Mouse (Mus musculus) midbrain, embryonic 12.5 days (tissue): Measurements from ENCODE around the gene Il23a. TPM values are rescaled to one million over a fixed set of nuclear protein-coding genes. Genes with fewer than 3 reads are reported as not detected.
"Not testable (repeated sequence)": the region's sequence is repeated elsewhere in the genome, so short reads cannot be mapped to it uniquely, and the experiment has no call there.

Source experiments
- ATAC-seq: fragments of 200-750 bp; cut with Nextera tagmentation; 2 replicates; pipeline ENCODE4 v1.8.0; 2017; ENCODE audit warnings: low read depth, moderate TSS enrichment, moderate library complexity; ENCODE audit not compliant: low FRiP score
- H3K27ac ChIP-seq: fragments of 300-500 bp; sonication (generic); replicated peaks from 2 replicates; pipeline ENCODE4 v1.5.1; 2016; ENCODE audit warnings: mild to moderate bottlenecking
- H3K27me3 ChIP-seq: fragments of 300-500 bp; sonication (generic); 2 replicates; pipeline ENCODE4 v1.6.1; 2016; ENCODE audit warnings: mild to moderate bottlenecking
- H3K36me3 ChIP-seq: fragments of 300-500 bp; sonication (generic); 2 replicates; pipeline ENCODE4 v1.6.1; 2016
- H3K4me1 ChIP-seq: fragments of 300-500 bp; sonication (generic); 2 replicates; pipeline ENCODE4 v1.6.1; 2016
- H3K4me2 ChIP-seq: fragments of 300-500 bp; sonication (generic); replicated peaks from 2 replicates; pipeline ENCODE4 v1.6.1; 2016; ENCODE audit warnings: mild to moderate bottlenecking, moderate library complexity
- H3K4me3 ChIP-seq: fragments of 300-500 bp; sonication (generic); 2 replicates; pipeline ENCODE4 v1.5.1; 2016; ENCODE audit warnings: mild to moderate bottlenecking
- H3K9ac ChIP-seq: fragments of 300-500 bp; sonication (generic); replicated peaks from 2 replicates; pipeline ENCODE4 v1.6.1; 2016; ENCODE audit warnings: mild to moderate bottlenecking, moderate library complexity
- H3K9me3 ChIP-seq: fragments of 300-500 bp; sonication (generic); 2 replicates; pipeline ENCODE4 v1.6.1; 2016; ENCODE audit warnings: mild to moderate bottlenecking
- WGBS: fragments of 180-500 bp; shearing (Covaris S2); methylation state at CpG from one replicate; pipeline ENCODE4 v1.1.7; 2016; 5-methylcytosine and 5-hydroxymethylcytosine counted together
- polyA plus RNA-seq: library from polyadenylated mRNA; unstranded; fragments of >200 nt; fragmentation: Nextera tagmentation; extraction: Ambion mirVana; gene quantifications from 2 replicates; pipeline ENCODE4 v1.2.1, GENCODE M21; 2016

The Il23a gene
- polyA plus RNA-seq, 1 experiment from 2014 or later = not detected

DNA sequence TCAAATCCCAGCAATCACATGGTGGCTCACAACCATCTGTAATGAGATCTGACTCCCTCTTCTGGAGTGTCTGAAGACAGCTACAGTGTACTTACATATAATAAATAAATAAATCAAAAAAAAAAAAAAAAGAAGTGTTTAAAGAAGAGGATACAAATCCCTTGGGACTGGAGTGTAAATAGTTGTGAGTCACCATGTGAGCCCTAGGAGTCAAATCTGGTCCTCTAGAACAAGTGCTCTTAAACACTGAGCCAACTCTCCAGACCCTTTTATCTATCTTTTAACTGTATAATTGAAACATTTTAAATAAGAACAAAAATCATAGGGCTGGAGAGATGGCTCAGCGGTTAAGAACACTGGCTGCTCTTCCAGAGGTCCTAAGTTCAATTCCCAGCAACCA lies 23.2 kb downstream of the Il23a start:
- not testable (repeated sequence) for H3K9me3 ChIP-seq, H3K9ac ChIP-seq, ATAC-seq, H3K27me3 ChIP-seq, H3K4me2 ChIP-seq, H3K27ac ChIP-seq, H3K4me3 ChIP-seq, H3K4me1 ChIP-seq
- peaks cover 23% of the 10 kb centered on the region for H3K36me3 ChIP-seq
- WGBS = 100% methylated on average over 1 of the region's 1 CpGs

DNA sequence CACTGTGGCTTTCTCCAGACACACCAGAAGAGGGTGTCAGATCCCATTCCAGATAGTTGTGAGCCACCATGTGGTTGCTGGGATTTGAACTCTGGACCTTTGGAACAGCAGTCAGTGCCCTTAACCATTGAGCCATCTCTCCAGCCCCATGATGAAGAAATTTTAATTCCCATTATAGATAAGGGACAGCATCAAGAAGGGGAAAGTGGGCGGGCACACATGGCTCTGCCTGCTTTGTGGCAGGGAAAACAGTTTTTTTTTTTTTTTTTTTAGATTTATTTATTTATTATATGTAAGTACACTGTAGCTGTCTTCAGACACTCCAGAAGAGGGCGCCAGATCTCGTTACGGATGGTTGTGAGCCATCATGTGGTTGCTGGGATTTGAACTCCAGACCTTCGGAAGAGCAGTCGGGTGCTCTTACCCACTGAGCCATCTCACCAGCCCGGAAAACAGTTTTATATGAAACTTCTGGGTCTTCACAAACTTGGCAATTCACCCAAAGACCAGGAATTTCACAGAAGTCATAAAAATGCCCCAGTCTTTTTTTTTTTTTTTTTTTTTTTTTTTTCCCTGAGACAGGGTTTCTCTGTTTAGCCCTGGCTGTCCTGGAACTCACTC lies 25.6 kb downstream of the Il23a start:
- not testable (repeated sequence) for H3K9me3 ChIP-seq, H3K4me2 ChIP-seq, H3K27me3 ChIP-seq, H3K27ac ChIP-seq, H3K9ac ChIP-seq, H3K4me3 ChIP-seq, H3K36me3 ChIP-seq, H3K4me1 ChIP-seq, ATAC-seq
- WGBS = 92% methylated on average over 6 of the region's 7 CpGs

DNA sequence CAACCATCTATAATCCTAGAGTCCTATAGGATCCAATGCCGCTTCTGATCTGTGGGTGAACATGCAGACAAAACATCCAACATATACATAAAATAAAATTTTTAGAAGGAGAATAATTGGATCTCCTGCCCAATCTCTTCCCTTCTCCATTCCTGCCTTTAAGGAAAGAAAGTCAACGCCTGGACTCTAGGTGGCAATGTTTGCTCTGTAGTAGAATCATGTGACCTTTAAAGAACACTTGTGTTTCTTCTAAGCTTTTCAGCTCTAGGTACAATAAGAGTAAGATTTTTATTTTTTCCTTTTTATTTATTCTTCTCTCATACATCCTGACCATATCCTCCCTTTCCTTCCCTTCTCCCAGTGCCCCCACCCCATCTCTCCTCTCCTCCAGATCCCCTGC lies 26.7 kb downstream of the Il23a start:
- Histone ChIP-seq H3K4me3 (no peak overlapping the region), H3K9ac (no peak overlapping the region), H3K9me3 (no peaks in the 10 kb centered on the region), H3K4me2 (no peak overlapping the region), H3K4me1 (peaks cover 3% of the 10 kb centered on the region; the same call in 1 of the 2 replicates), H3K27ac (no peak overlapping the region), H3K27me3 (no peaks in the 10 kb centered on the region; the same call in 1 of the 2 replicates), H3K36me3 (0 out of 2 replicates have a peak, but pooled peaks cover 6% of the 10 kb centered on the region)
- 72% methylated on average over 2 of the region's 2 CpGs for WGBS
- no peak for ATAC-seq

- ATAC-seq = no peak
Observed at GRCm38 (mm10) chr10:128270866-128271265, 27.7 kb downstream of the Il23a start.

GRCm38 (mm10) chr10:128270287-128270841 lies 28.2 kb downstream of the Il23a start, which contains the start of gene Stat2:
Gene Stat2, plus strand, starts transcription at chr10:128270559.
- H3K9ac ChIP-seq = peak within 1 kb of the TSS; percentile 72
- H3K27ac ChIP-seq = peak within 1 kb of the TSS; percentile 76
- H3K4me1 ChIP-seq = peaks cover 3% of the 10 kb centered on the region; the same call in 1 of the 2 replicates
- peak within 1 kb of the TSS; percentile 71 for H3K4me3 ChIP-seq
- 1% methylated on average over 43 of the region's 43 CpGs for WGBS
- peak within 1 kb of the TSS; percentile 59 for H3K4me2 ChIP-seq
- H3K27me3 ChIP-seq = no peaks in the 10 kb centered on the region; the same call in 1 of the 2 replicates
- ATAC-seq = peak; percentile 99
- no peaks in the 10 kb centered on the region for H3K36me3 ChIP-seq
- H3K9me3 ChIP-seq = no peaks in the 10 kb centered on the region

More at GRCm38 (mm10) chr10:128270866-128271265, 27.7 kb downstream of the Il23a start:
- peak overlapping the region; percentile 59 for H3K4me2 ChIP-seq
- no peaks in the 10 kb centered on the region; the same call in 1 of the 2 replicates for H3K27me3 ChIP-seq
- H3K4me1 ChIP-seq = peaks cover 3% of the 10 kb centered on the region; the same call in 1 of the 2 replicates
- no peaks in the 10 kb centered on the region for H3K36me3 ChIP-seq
- H3K4me3 ChIP-seq = peak overlapping the region; percentile 71
- WGBS = 45% methylated on average over 7 of the region's 7 CpGs
- peak overlapping the region; percentile 72 for H3K9ac ChIP-seq
- peak overlapping the region; percentile 76 for H3K27ac ChIP-seq
- no peaks in the 10 kb centered on the region for H3K9me3 ChIP-seq

DNA sequence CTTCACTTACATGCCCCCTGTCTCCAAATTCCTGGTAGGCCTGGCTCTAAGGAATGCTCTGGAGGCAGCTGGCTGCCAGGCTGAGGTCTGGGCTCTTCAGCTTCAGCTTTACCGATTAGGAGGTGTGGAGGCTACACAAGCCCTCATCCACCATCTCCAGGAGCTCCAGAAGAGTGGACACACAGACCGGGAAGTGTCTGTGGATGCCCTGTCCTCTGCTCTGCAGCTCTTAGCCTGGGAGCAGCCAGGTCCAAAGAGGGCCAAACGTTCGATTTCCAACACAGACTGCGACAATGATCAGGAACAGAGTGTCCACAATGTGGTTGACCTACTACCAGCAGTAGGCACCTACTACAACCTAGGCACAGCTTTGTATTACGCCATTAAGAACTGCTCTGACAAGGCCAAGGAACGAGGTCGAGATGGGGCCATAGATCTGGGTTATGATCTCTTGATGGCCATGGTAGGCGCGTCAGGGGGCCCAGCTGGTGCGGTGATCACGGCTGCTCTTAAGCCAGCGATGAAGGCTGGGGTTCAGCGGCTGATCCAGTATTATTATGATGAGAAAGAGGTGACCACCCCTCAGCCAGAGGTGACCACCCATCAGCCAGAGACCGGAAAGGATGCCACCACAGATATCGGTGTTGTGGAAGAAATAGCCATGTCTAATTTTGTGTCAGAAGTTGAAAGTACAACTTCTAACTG lies 29.2 kb downstream of the Il23a start:
- H3K4me2 ChIP-seq = no peak overlapping the region
- H3K4me1 ChIP-seq = peaks cover 3% of the 10 kb centered on the region; the same call in 1 of the 2 replicates
- no peak for ATAC-seq
- H3K27me3 ChIP-seq = no peaks in the 10 kb centered on the region; the same call in 1 of the 2 replicates
- no peaks in the 10 kb centered on the region for H3K36me3 ChIP-seq
- WGBS = 88% methylated on average over 16 of the region's 16 CpGs
- H3K9me3 ChIP-seq = no peaks in the 10 kb centered on the region
- no peak overlapping the region for H3K27ac ChIP-seq
- H3K9ac ChIP-seq = no peak overlapping the region
- no peak overlapping the region for H3K4me3 ChIP-seq

GRCm38 (mm10) chr10:128268371-128268770 lies 30.2 kb downstream of the Il23a start, which contains the start of gene Apof:
Gene Apof, plus strand, starts transcription at chr10:128268671.
- no peak within 1 kb of the TSS for H3K27ac ChIP-seq

DNA sequence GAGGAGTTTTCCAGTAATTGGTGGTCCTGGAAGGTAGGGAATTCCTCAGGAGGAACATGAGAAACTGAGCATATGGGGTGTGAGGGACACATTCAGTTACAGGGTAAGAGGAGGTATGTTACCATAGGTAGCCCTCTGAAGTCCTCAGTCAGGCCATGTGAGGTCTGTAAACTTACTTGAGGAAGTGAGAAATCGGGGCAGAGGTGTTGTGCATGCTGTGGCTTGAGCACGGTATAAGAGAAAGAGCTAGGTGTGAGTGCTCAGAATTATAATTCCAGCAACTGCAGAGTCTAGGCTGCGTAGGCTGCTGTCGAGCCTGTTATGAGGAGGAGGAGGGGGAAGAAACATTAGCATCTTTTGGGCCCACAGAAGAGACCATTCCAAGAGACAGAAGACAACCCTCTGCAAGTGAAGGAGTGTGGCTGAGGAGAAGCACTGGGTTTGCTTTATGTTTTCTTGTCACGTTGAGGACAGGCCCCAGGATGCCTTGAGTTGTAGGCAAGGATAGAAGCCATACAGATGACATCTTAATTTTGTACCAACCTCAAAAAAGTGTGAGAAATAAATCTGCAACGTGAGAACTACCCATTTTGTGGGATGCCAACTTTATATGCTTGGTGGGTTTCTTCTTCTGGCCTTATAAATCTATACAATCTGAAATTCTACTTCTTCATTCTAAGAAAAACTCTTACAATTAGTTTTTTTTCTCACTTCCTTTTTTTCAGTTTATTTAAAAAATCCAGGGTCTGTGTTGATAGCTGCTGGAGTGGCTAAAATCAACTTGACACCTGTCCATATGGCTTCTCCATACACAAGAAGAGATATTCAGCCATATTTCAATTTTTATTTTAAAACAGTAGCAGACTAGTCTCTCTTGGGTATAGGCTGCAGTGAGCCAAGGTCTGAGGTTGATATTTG lies 34.9 kb downstream of the Il23a start:
- Histone ChIP-seq H3K9me3 (no peaks in the 10 kb centered on the region), H3K9ac (no peak overlapping the region), H3K36me3 (no peaks in the 10 kb centered on the region), H3K4me1 (no peaks in the 10 kb centered on the region), H3K27me3 (no peaks in the 10 kb centered on the region), H3K4me2 (no peak overlapping the region), H3K4me3 (no peak overlapping the region), H3K27ac (no peak overlapping the region)
- ATAC-seq = no peak
- WGBS = 80% methylated on average over 6 of the region's 6 CpGs

More at GRCm38 (mm10) chr10:128268371-128268770, 30.2 kb downstream of the Il23a start, which contains the start of gene Apof:
- Histone ChIP-seq H3K9ac (no peak within 1 kb of the TSS), H3K4me2 (no peak within 1 kb of the TSS), H3K36me3 (no peaks in the 10 kb centered on the region), H3K27me3 (no peaks in the 10 kb centered on the region; the same call in 1 of the 2 replicates), H3K4me1 (peaks cover 3% of the 10 kb centered on the region; the same call in 1 of the 2 replicates), H3K4me3 (no peak within 1 kb of the TSS), H3K9me3 (no peaks in the 10 kb centered on the region)
- 79% methylated on average over 6 of the region's 6 CpGs for WGBS
- no peak for ATAC-seq

GRCm38 (mm10) chr10:128262300-128262699 lies 36.3 kb downstream of the Il23a start:
- Histone ChIP-seq H3K9me3 (no peaks in the 10 kb centered on the region), H3K4me1 (no peaks in the 10 kb centered on the region), H3K4me2 (no peak overlapping the region), H3K9ac (no peak overlapping the region), H3K36me3 (no peaks in the 10 kb centered on the region), H3K27ac (no peak overlapping the region), H3K4me3 (no peak overlapping the region), H3K27me3 (no peaks in the 10 kb centered on the region)
- ATAC-seq = no peak
- WGBS = 77% methylated on average over 22 of the region's 22 CpGs

DNA sequence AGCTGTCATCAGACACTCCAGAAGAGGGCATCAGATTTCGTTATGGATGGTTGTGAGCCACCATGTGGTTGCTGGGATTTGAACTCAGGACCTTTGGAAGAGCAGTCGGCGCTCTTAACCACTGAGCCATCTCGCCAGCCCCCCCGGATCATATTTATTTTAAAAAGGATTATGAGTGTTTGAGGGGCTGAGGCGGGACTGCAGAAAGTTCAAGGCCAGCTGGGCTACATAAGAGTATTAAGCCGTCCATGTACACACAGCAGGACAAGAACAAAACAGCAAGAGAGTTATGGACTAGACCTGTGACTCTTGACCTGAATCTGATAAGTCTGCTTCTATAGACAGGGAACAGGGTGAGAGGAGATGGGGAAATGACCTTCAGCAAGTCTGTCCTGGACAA lies 38.2 kb downstream of the Il23a start:
- WGBS = 92% methylated on average over 7 of the region's 7 CpGs
- not testable (repeated sequence) for H3K27me3 ChIP-seq, H3K27ac ChIP-seq, H3K4me3 ChIP-seq, H3K9me3 ChIP-seq, H3K36me3 ChIP-seq, ATAC-seq, H3K4me2 ChIP-seq, H3K4me1 ChIP-seq, H3K9ac ChIP-seq

DNA sequence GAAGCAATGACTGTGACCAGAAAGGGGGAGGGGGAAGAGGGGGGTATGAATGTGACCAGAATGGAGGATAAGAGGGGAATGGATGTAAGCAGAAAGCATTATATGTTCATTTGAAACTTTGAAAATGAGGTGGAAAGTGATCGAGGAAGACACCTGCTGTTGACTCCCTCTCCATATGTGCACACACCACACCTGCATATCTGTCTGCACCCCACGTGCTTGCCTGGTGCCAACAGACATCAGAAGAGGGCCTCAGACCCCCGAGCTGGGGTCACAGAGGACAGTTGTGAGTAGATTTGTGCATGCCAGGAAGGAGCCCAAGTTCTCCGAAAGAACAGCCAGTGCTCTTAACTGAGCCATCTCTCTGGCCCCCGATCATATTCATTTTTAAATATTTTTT lies 38.6 kb downstream of the Il23a start:
- Histone ChIP-seq H3K9me3 (no peaks in the 10 kb centered on the region), H3K36me3 (no peaks in the 10 kb centered on the region), H3K4me1 (no peaks in the 10 kb centered on the region), H3K4me3 (no peak overlapping the region), H3K4me2 (no peak overlapping the region), H3K9ac (no peak overlapping the region), H3K27ac (no peak overlapping the region), H3K27me3 (no peaks in the 10 kb centered on the region)
- ATAC-seq = no peak
- WGBS = 84% methylated on average over 5 of the region's 5 CpGs
